Mouse (Mus musculus) liver, postnatal 0 days (tissue): Measurements from ENCODE around the gene Med12.

Experiments
- CTCF ChIP-seq: sonication (generic); IDR thresholded peaks from 2 replicates; pipeline ENCODE4 v1.5.1; 2016; ENCODE audit warnings: antibody characterized with exemption, low read depth
- EP300 ChIP-seq: IDR thresholded peaks from 2 replicates; pipeline ENCODE4 v1.6.1; 2016; ENCODE audit warnings: antibody characterized with exemption, low read depth, mild to moderate bottlenecking

DNA sequence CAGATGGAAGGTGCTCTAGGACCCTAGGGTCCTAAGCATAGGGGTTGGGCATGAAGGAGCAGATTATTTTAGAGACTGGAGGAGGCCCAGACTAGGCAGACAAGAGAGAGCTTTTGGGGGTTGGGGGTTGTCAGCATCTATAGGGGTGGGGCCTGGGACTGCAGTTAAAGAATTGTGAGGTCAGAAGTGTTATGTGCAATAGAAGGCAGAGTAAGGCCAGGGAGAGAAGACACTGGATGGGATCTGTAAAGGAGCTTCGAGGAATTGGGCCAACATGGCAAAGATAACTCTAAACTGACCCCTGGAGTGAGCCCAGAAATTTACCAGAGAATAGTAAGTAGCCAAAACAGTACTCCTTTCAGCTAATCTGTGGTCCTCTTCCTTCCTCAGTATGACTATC, 9.9 kb upstream of the Med12 start, which contains the start of gene Gm614:
- TF ChIP-seq CTCF (no peak), EP300 (no peak)
